Mouse (Mus musculus) liver, embryonic 14.5 days (tissue): ENCODE measurements around the gene Fryl.

Experiments
- CTCF ChIP-seq: IDR thresholded peaks from 2 replicates; pipeline ENCODE4 v1.5.1; 2016; ENCODE audit warnings: antibody characterized with exemption, low read depth, control low read depth
- EP300 ChIP-seq: IDR thresholded peaks from 2 replicates; pipeline ENCODE4 v1.6.1; 2016; ENCODE audit warnings: antibody characterized with exemption, low read depth

DNA sequence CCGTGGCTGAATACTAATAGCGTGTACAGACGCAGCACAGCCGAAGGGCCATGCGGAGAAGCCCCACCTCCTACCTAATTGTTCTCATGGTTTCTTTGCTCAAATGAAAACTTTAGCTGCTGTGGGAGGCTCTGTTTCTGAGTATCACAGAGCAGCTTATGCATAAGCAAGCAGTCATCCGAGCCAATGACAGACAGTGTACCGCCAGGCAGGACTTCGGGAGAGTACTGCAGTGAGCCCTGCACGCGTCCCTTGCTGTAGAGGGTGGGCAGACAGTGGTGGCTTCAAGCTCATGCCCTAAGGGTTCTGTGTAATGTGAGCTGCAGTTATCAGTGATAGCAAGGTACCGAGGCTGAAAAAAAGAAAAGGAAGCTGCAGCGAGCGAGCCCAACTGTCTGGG is 227.8 kb downstream of the Fryl start:
- TF ChIP-seq CTCF = no peak
- no peak for TF ChIP-seq EP300
